Mouse (Mus musculus) hindbrain, embryonic 10.5 days (tissue): ENCODE measurements around the gene P2ry12. TPM values are rescaled to one million over a fixed set of nuclear protein-coding genes. Genes with fewer than 3 reads are reported as not detected.
A peak's percentile ranks its signal among the peaks of the same experiment; 100 is the strongest.

Experiments used
- DNase-seq: peaks from one replicate; pipeline ENCODE4 v3.0.0-alpha.2; 2017; ENCODE audit warnings: low spot score
- H3K27ac ChIP-seq: fragments of 300-500 bp; sonication (generic); 2 replicates; pipeline ENCODE4 v1.5.1; 2016; ENCODE audit warnings: mild to moderate bottlenecking, moderate library complexity
- H3K27me3 ChIP-seq: fragments of 300-500 bp; sonication (generic); 2 replicates; pipeline ENCODE4 v1.6.1; 2016; ENCODE audit warnings: mild to moderate bottlenecking; ENCODE audit not compliant: poor library complexity, insufficient read depth, severe bottlenecking
- H3K36me3 ChIP-seq: fragments of 300-500 bp; sonication (generic); 2 replicates; pipeline ENCODE4 v1.6.1; 2016; ENCODE audit warnings: mild to moderate bottlenecking, moderate library complexity
- H3K4me1 ChIP-seq: fragments of 300-500 bp; sonication (generic); replicated peaks from 2 replicates; pipeline ENCODE4 v1.6.1; 2016; ENCODE audit warnings: mild to moderate bottlenecking
- H3K4me3 ChIP-seq: fragments of 300-500 bp; sonication (generic); 2 replicates; pipeline ENCODE4 v1.5.1; 2016; ENCODE audit warnings: mild to moderate bottlenecking, moderate library complexity
- H3K9me3 ChIP-seq: fragments of 300-500 bp; sonication (generic); 2 replicates; pipeline ENCODE4 v1.6.1; 2016; ENCODE audit warnings: mild to moderate bottlenecking, moderate library complexity
- WGBS: fragments of 180-500 bp; shearing (Covaris S2); methylation state at CpG from one replicate; pipeline ENCODE4 v1.1.7; 2016; 5-methylcytosine and 5-hydroxymethylcytosine counted together
- polyA plus RNA-seq: library from polyadenylated mRNA; unstranded; fragments of >200 nt; fragmentation: Nextera tagmentation; extraction: Ambion mirVana; gene quantifications from 2 replicates; pipeline ENCODE4 v1.2.1, GENCODE M21; 2016

P2ry12 gene
- polyA plus RNA-seq, 1 experiment from 2014 or later: 2.2 TPM

- H3K4me1 ChIP-seq: no peaks in the 10 kb centered on the region
- no peaks in the 10 kb centered on the region for H3K27me3 ChIP-seq
- no peaks in the 10 kb centered on the region for H3K9me3 ChIP-seq
- 90% methylated on average over 4 of the region's 4 CpGs for WGBS
- no peak overlapping the region for H3K27ac ChIP-seq
- no peaks in the 10 kb centered on the region for H3K36me3 ChIP-seq
- no peak for DNase-seq
- H3K4me3 ChIP-seq: no peak overlapping the region
These were observed 65.2 kb downstream of the P2ry12 start for GRCm38 (mm10) chr3:59197329-59197948.

- WGBS: 89% methylated on average over 7 of the region's 7 CpGs
- Histone ChIP-seq H3K27ac (no peak within 1 kb of the TSS), H3K27me3 (no peaks in the 10 kb centered on the region), H3K36me3 (no peaks in the 10 kb centered on the region), H3K9me3 (no peaks in the 10 kb centered on the region), H3K4me1 (no peaks in the 10 kb centered on the region), H3K4me3 (no peak within 1 kb of the TSS)
- DNase-seq: no peak
These were observed 67.7 kb downstream of the P2ry12 start, which contains the start of gene Gpr87 for GRCm38 (mm10) chr3:59194938-59195337. Gene Gpr87, minus strand, starts transcription at chr3:59195104.

GRCm38 (mm10) chr3:59194099-59194498, 68.6 kb downstream of the P2ry12 start:
- H3K36me3 ChIP-seq: no peaks in the 10 kb centered on the region
- no peaks in the 10 kb centered on the region for H3K4me1 ChIP-seq
- no peak for DNase-seq
- WGBS: 91% methylated on average over 7 of the region's 7 CpGs
- H3K4me3 ChIP-seq: no peak overlapping the region
- no peaks in the 10 kb centered on the region for H3K9me3 ChIP-seq
- H3K27me3 ChIP-seq: no peaks in the 10 kb centered on the region
- no peak overlapping the region for H3K27ac ChIP-seq

GRCm38 (mm10) chr3:59191674-59192073, 71.0 kb downstream of the P2ry12 start:
- Histone ChIP-seq H3K4me3 (no peak overlapping the region), H3K4me1 (no peaks in the 10 kb centered on the region), H3K27me3 (no peaks in the 10 kb centered on the region), H3K36me3 (no peaks in the 10 kb centered on the region), H3K27ac (no peak overlapping the region), H3K9me3 (no peaks in the 10 kb centered on the region)
- DNase-seq: no peak
- 96% methylated on average over 6 of the region's 6 CpGs for WGBS

- no peaks in the 10 kb centered on the region for H3K27me3 ChIP-seq
- no peaks in the 10 kb centered on the region for H3K4me1 ChIP-seq
- H3K36me3 ChIP-seq: no peaks in the 10 kb centered on the region
- no peak for DNase-seq
- H3K27ac ChIP-seq: no peak overlapping the region
- H3K4me3 ChIP-seq: no peak overlapping the region
- 89% methylated on average over 4 of the region's 4 CpGs for WGBS
- H3K9me3 ChIP-seq: no peaks in the 10 kb centered on the region
These were observed 75.3 kb downstream of the P2ry12 start for GRCm38 (mm10) chr3:59187336-59187735.

GRCm38 (mm10) chr3:59185662-59186061, 77.0 kb downstream of the P2ry12 start:
- Histone ChIP-seq H3K36me3 (no peaks in the 10 kb centered on the region), H3K4me1 (no peaks in the 10 kb centered on the region), H3K9me3 (no peaks in the 10 kb centered on the region), H3K27ac (no peak overlapping the region), H3K27me3 (no peaks in the 10 kb centered on the region), H3K4me3 (no peak overlapping the region)
- 87% methylated on average over 4 of the region's 4 CpGs for WGBS
- no peak for DNase-seq

- H3K27ac ChIP-seq: no peak overlapping the region
- H3K27me3 ChIP-seq: no peaks in the 10 kb centered on the region
- DNase-seq: no peak
- no peaks in the 10 kb centered on the region for H3K4me1 ChIP-seq
- H3K9me3 ChIP-seq: no peaks in the 10 kb centered on the region
- H3K36me3 ChIP-seq: no peaks in the 10 kb centered on the region
- no peak overlapping the region for H3K4me3 ChIP-seq
These were observed 80.5 kb downstream of the P2ry12 start for GRCm38 (mm10) chr3:59182129-59182528.

GRCm38 (mm10) chr3:59181134-59181533, 81.5 kb downstream of the P2ry12 start:
- Histone ChIP-seq H3K9me3 (no peaks in the 10 kb centered on the region), H3K4me1 (no peaks in the 10 kb centered on the region), H3K4me3 (no peak overlapping the region), H3K36me3 (no peaks in the 10 kb centered on the region), H3K27ac (no peak overlapping the region), H3K27me3 (no peaks in the 10 kb centered on the region)
- WGBS: 62% methylated on average over 5 of the region's 5 CpGs
- no peak for DNase-seq

- no peaks in the 10 kb centered on the region for H3K36me3 ChIP-seq
- H3K27me3 ChIP-seq: no peaks in the 10 kb centered on the region
- WGBS: 71% methylated on average over 5 of the region's 5 CpGs
- H3K27ac ChIP-seq: no peak overlapping the region
- DNase-seq: no peak
- H3K4me3 ChIP-seq: no peak overlapping the region
- no peaks in the 10 kb centered on the region for H3K9me3 ChIP-seq
- no peaks in the 10 kb centered on the region for H3K4me1 ChIP-seq
These were observed 85.8 kb downstream of the P2ry12 start for GRCm38 (mm10) chr3:59176871-59177270.

- Histone ChIP-seq H3K4me1 (0 out of 2 replicates have a peak, but pooled peaks cover under 1% of the 10 kb centered on the region), H3K36me3 (no peaks in the 10 kb centered on the region), H3K27ac (no peak overlapping the region), H3K9me3 (no peaks in the 10 kb centered on the region), H3K4me3 (no peak overlapping the region), H3K27me3 (no peaks in the 10 kb centered on the region)
- DNase-seq: peak; percentile 41
- whole genome bisulfite sequencing: 49% methylated on average over 5 of the region's 5 CpGs
These were observed 87.4 kb downstream of the P2ry12 start for GRCm38 (mm10) chr3:59175234-59175633.

- Histone ChIP-seq H3K36me3 (no peaks in the 10 kb centered on the region), H3K4me3 (no peak overlapping the region), H3K9me3 (no peaks in the 10 kb centered on the region), H3K27me3 (no peaks in the 10 kb centered on the region), H3K4me1 (0 out of 2 replicates have a peak, but pooled peaks cover 4% of the 10 kb centered on the region), H3K27ac (no peak overlapping the region)
- DNase-seq: no peak
- 83% methylated on average over 6 of the region's 6 CpGs for WGBS
These were observed 88.1 kb downstream of the P2ry12 start for GRCm38 (mm10) chr3:59174426-59175154.

GRCm38 (mm10) chr3:59169921-59170627, 92.6 kb downstream of the P2ry12 start:
- no peak for DNase-seq
- H3K27ac ChIP-seq: no peak overlapping the region
- H3K9me3 ChIP-seq: no peaks in the 10 kb centered on the region
- 0 out of 2 replicates have a peak, but pooled peaks cover 4% of the 10 kb centered on the region for H3K4me1 ChIP-seq
- no peaks in the 10 kb centered on the region for H3K27me3 ChIP-seq
- no peak overlapping the region for H3K4me3 ChIP-seq
- H3K36me3 ChIP-seq: no peaks in the 10 kb centered on the region
- WGBS: 57% methylated on average over 2 of the region's 2 CpGs

- Histone ChIP-seq H3K4me1 (0 out of 2 replicates have a peak, but pooled peaks cover 4% of the 10 kb centered on the region), H3K27me3 (no peaks in the 10 kb centered on the region), H3K4me3 (no peak overlapping the region), H3K9me3 (no peaks in the 10 kb centered on the region), H3K27ac (no peak overlapping the region), H3K36me3 (no peaks in the 10 kb centered on the region)
- 83% methylated on average over 4 of the region's 4 CpGs for WGBS
- no peak for DNase-seq
These were observed 93.5 kb downstream of the P2ry12 start for GRCm38 (mm10) chr3:59169215-59169614.
